Mouse (Mus musculus): ENCODE data around the gene Hoxa4. TPM values are rescaled to one million over a fixed set of nuclear protein-coding genes. Genes with fewer than 3 reads are reported as not detected.

Hoxa4 gene
- polyA plus RNA-seq, 2 experiments: 1.0 to 2.2 TPM

DNA sequence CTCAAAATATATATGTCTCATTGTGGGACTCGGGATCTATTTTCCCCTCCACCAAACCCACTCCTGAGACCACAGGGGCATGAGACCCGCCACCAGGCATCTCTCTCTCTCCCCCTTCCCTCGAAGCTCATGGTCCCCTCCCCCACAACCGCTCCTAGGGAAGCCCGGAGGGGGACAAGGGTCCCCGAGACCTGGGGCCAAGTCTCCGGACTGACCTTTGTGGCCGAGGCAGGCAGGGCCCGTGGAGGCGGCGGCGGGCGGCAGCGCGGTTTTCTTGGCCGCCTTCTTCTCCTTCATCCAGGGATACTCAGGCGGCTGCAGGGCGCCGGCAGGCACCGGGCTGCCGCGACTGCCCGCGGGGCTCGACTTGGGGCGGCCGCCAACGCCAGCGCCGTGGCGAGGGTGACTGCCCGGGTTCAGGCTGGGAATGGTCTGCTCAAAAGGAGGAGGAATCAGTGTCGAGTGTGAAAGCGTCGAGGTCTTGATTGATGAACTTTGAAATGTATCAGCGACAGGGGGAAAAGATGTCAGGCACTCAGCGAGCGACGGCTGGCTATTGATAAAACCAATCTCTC is 27.4 kb downstream of the Hoxa4 start:
- no peak for TF ChIP-seq POLR2A (IDR thresholded peaks at IDR 0.05; ENCODE audit: borderline replicate concordance, extremely low read depth, insufficient read depth, insufficient read length)
- H3K27ac ChIP-seq (replicated peaks; ENCODE audit: low read depth, low read length): no peak overlapping the region
- H3K27me3 ChIP-seq (ENCODE audit: control insufficient read depth, insufficient read depth, low read length): peaks cover 88% of the 10 kb centered on the region
- peaks cover 5% of the 10 kb centered on the region; the same call in 1 of the 2 replicates for H3K36me3 ChIP-seq (ENCODE audit: control insufficient read depth, insufficient read depth, low read length)
- WGBS: 3% methylated on average over 39 of the region's 39 CpGs
- no peak overlapping the region for H3K9ac ChIP-seq (ENCODE audit: low read depth, low read length, severe bottlenecking)
- H3K4me1 ChIP-seq (ENCODE audit: control insufficient read depth, insufficient read depth, low read length): peaks cover 33% of the 10 kb centered on the region
- H3K4me2 ChIP-seq (replicated peaks; ENCODE audit: low read depth, low read length, severe bottlenecking): peak overlapping the region; percentile 40
- DNase-seq (ENCODE audit: low spot score) (no peak), ATAC-seq (ENCODE audit: low FRiP score, low read depth) (no peak)
- H3K9me3 ChIP-seq (ENCODE audit: control insufficient read depth, low read length): no peaks in the 10 kb centered on the region
- H3K4me3 ChIP-seq (replicated peaks; ENCODE audit: low read length): peak overlapping the region; percentile 27

DNA sequence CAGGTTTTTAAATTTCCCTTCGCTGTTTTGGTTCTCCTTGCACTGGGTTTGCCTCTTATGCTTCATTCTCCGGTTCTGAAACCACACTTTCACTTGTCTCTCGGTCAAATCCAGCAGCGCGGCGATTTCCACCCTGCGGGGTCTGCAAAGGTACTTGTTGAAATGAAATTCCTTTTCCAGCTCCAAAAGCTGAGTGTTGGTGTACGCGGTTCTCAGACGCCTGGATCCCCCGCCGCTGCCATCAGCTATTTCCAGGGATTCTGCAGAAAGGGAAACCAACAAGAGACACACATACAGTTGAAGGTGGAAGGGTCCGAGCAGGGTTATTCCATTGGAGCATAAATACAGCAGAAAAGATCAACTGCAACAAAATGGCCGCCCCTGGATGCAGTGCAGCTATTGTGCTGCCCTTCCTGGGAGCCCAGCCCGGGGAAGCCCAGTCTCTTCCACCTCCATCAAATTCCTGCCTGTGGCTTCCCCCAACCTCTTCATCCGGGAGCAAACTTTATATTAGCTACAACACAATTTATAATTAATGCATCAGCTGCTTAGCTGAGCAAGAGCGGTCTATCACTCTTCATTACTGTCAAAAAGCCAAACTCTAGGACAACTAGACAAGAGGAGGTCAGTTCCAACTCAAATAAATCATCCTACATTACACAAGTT is 28.1 kb downstream of the Hoxa4 start:
- Histone ChIP-seq H3K4me1 (ENCODE audit: control insufficient read depth, insufficient read depth, low read length) (peaks cover 33% of the 10 kb centered on the region), H3K9me3 (ENCODE audit: control insufficient read depth, low read length) (no peaks in the 10 kb centered on the region), H3K4me3 (replicated peaks; ENCODE audit: low read length) (0 out of 2 replicates have a peak overlapping the region, but pooled peaks have one; percentile 3), H3K36me3 (ENCODE audit: control insufficient read depth, insufficient read depth, low read length) (peaks cover 2% of the 10 kb centered on the region; the same call in 1 of the 2 replicates), H3K4me2 (replicated peaks; ENCODE audit: low read depth, low read length, severe bottlenecking) (peak overlapping the region; percentile 40), H3K9ac (ENCODE audit: low read depth, low read length, severe bottlenecking) (no peak overlapping the region), H3K27ac (replicated peaks; ENCODE audit: low read depth, low read length) (no peak overlapping the region), H3K27me3 (ENCODE audit: control insufficient read depth, insufficient read depth, low read length) (peaks cover 86% of the 10 kb centered on the region)
- DNase-seq (ENCODE audit: low spot score) (no peak), ATAC-seq (ENCODE audit: low FRiP score, low read depth) (no peak)
- 25% methylated on average over 17 of the region's 17 CpGs for WGBS
- no peak for TF ChIP-seq POLR2A (IDR thresholded peaks at IDR 0.05; ENCODE audit: borderline replicate concordance, extremely low read depth, insufficient read depth, insufficient read length)

DNA sequence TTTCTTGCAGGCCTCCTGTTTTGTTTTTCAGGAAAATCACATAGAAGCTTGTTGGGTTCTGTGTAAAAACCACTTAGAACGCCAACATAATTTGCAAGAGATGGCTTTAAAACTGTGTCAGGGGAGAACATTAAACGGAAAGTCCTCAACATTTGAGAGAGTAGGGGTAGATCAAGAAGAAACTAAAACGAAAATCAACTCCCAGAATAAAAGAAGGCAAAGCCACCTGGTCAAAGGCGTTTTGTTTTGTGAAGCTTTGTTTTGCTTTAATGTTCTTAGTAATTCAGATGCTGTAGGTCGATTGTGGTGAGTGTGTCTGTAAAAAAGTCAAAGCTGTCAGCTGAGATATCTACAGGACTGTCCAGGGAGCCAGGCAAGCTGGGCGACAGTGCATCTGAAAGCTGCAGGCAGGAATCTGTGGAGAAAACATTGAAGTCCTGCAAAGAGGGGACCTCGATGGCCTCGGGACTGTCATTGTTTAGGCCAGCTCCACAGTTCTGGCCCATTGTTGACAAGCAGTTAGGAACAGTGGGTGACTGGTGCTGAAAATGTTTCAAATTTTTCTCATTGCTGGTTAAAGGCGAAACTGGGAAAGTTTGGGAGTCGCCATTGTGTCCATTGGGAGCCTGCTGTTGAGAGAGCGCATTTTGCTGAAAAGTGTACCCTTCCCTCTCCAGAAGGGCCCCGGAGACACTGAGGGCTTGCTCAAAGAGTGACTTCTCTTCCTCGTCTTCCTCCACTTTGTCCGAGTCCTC is 28.8 kb downstream of the Hoxa4 start:
- Histone ChIP-seq H3K9ac (ENCODE audit: low read depth, low read length, severe bottlenecking) (no peak overlapping the region), H3K4me1 (ENCODE audit: control insufficient read depth, insufficient read depth, low read length) (peaks cover 34% of the 10 kb centered on the region)

DNA sequence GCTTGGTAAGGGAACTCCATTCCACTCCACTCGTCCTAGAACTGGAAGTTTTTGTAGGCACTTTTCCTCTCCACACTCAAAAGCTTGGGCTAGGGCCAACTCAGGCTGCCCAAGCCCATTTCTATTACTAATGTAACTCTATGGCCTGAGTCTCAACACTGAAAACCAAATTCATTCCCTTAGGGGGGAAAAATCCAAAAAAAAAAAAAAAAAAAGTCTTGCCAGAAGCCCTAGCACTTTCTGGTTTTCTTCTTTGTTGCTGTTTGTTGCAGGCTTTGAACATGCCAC is 29.5 kb downstream of the Hoxa4 start:
- peaks cover 35% of the 10 kb centered on the region for H3K4me1 ChIP-seq (ENCODE audit: control insufficient read depth, insufficient read depth, low read length)
- peaks cover 86% of the 10 kb centered on the region for H3K27me3 ChIP-seq (ENCODE audit: control insufficient read depth, insufficient read depth, low read length)
- H3K36me3 ChIP-seq (ENCODE audit: control insufficient read depth, insufficient read depth, low read length): no peaks in the 10 kb centered on the region
- no peak for TF ChIP-seq POLR2A (IDR thresholded peaks at IDR 0.05; ENCODE audit: borderline replicate concordance, extremely low read depth, insufficient read depth, insufficient read length)
- DNase-seq (ENCODE audit: low spot score): no peak
- 32% methylated on average over 1 of the region's 1 CpGs for WGBS
- no peak for ATAC-seq (ENCODE audit: low FRiP score, low read depth)
- H3K27ac ChIP-seq (replicated peaks; ENCODE audit: low read depth, low read length): no peak overlapping the region
- H3K4me2 ChIP-seq (replicated peaks; ENCODE audit: low read depth, low read length, severe bottlenecking): no peak overlapping the region
- H3K4me3 ChIP-seq (replicated peaks; ENCODE audit: low read length): no peak overlapping the region
- no peak overlapping the region for H3K9ac ChIP-seq (ENCODE audit: low read depth, low read length, severe bottlenecking)
- H3K9me3 ChIP-seq (ENCODE audit: control insufficient read depth, low read length): no peaks in the 10 kb centered on the region

More for the DNA sequence above, 28.8 kb downstream of the Hoxa4 start:
- H3K27ac ChIP-seq (replicated peaks; ENCODE audit: low read depth, low read length): no peak overlapping the region
- no peak for ATAC-seq (ENCODE audit: low FRiP score, low read depth)
- TF ChIP-seq POLR2A (IDR thresholded peaks at IDR 0.05; ENCODE audit: borderline replicate concordance, extremely low read depth, insufficient read depth, insufficient read length): no peak
- H3K27me3 ChIP-seq (ENCODE audit: control insufficient read depth, insufficient read depth, low read length): peaks cover 86% of the 10 kb centered on the region
- peak overlapping the region; percentile 40; the same call in 1 of the 2 replicates for H3K4me2 ChIP-seq (replicated peaks; ENCODE audit: low read depth, low read length, severe bottlenecking)
- H3K9me3 ChIP-seq (ENCODE audit: control insufficient read depth, low read length): no peaks in the 10 kb centered on the region
- 43% methylated on average over 14 of the region's 14 CpGs for WGBS
- no peaks in the 10 kb centered on the region for H3K36me3 ChIP-seq (ENCODE audit: control insufficient read depth, insufficient read depth, low read length)
- DNase-seq (ENCODE audit: low spot score): no peak
- 0 out of 2 replicates have a peak overlapping the region, but pooled peaks have one; percentile 3 for H3K4me3 ChIP-seq (replicated peaks; ENCODE audit: low read length)

DNA sequence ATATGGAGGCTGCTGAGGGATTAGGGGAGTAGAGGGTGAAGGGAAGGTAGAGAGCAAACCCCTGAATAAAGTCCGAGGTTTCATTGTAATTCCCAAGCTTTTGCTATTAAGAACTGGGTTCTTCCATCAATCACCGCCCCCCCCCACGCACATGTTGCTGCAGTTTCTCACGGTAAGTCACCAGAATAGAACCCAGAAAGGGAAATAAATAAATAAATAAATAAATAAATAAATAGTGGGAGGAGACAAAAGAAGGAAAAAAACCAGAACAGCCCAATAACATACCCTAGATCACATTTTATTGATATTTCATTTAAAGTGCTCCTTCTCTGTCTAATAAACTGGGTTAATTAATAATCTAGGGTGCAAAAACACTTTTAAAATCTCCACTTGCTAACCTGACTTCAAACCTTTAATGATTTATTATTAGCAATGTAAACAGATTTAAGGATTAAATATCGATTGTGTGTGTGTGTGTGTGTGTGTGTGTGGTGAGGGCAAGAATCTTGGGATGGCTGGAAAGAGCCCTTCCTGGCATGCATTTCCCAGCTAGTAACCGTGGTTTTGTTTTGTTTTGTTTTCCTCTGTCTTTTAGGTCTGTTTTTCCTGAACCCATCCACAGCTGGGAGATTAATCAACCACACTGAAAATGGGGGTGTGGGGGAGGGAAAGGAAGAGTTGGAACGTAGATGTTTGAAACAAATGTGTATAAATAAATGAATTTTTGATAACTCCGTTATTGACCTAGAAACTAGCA is 30.0 kb downstream of the Hoxa4 start:
- Histone ChIP-seq H3K9ac (ENCODE audit: low read depth, low read length, severe bottlenecking) (no peak overlapping the region), H3K4me1 (ENCODE audit: control insufficient read depth, insufficient read depth, low read length) (peaks cover 35% of the 10 kb centered on the region), H3K27ac (replicated peaks; ENCODE audit: low read depth, low read length) (no peak overlapping the region), H3K9me3 (ENCODE audit: control insufficient read depth, low read length) (no peaks in the 10 kb centered on the region), H3K4me2 (replicated peaks; ENCODE audit: low read depth, low read length, severe bottlenecking) (peak overlapping the region; percentile 35; the same call in 1 of the 2 replicates), H3K27me3 (ENCODE audit: control insufficient read depth, insufficient read depth, low read length) (peaks cover 86% of the 10 kb centered on the region), H3K36me3 (ENCODE audit: control insufficient read depth, insufficient read depth, low read length) (no peaks in the 10 kb centered on the region), H3K4me3 (replicated peaks; ENCODE audit: low read length) (0 out of 2 replicates have a peak overlapping the region, but pooled peaks have one; percentile 17)
- TF ChIP-seq POLR2A (IDR thresholded peaks at IDR 0.05; ENCODE audit: borderline replicate concordance, extremely low read depth, insufficient read depth, insufficient read length): no peak
- no peak for ATAC-seq (ENCODE audit: low FRiP score, low read depth)
- WGBS: 19% methylated on average over 8 of the region's 8 CpGs
- DNase-seq (ENCODE audit: low spot score): no peak
